Comparison of ENCODE assay signal across 9 mouse cellular contexts in genomic region chr4:32288036-32288860, GRCm38 (mm10). TPM values are rescaled to one million over a fixed set of nuclear protein-coding genes. Genes with fewer than 3 reads are reported as not detected.
A peak's percentile ranks its signal among the peaks of the same experiment; 100 is the strongest.
DNase-seq lines count a peak whose midpoint lies in the region; ATAC-seq and TF ChIP-seq lines count a peak whose summit lies in the region.
"Had no signal": no experiment of that assay in that cellular context is flagged by ENCODE, and none has a peak within 500 bp of the region (broad histone marks: within the 10 kb centered on the region; RNA-seq: fewer than 3 reads in every experiment).

No protein-coding gene starts in this region.

- DNase-seq in urinary bladder, adult 18-20 months (ENCODE audit: low spot score in 2 of 2), result peak; percentile 8 to 31
- DNase-seq in urinary bladder, postnatal 10 days (ENCODE audit: low spot score), result no peak
- DNase-seq in cerebellum, postnatal 36 days, result peak; percentile 24 to 49
- DNase-seq in right cerebral cortex, postnatal 25 days, result no peak
- DNase-seq in layer of hippocampus, adult 2 months (ENCODE audit: low spot score in 2 of 2), result no peak

- H3K27me3 ChIP-seq in heart, embryonic 16.5 days (ENCODE audit: control insufficient read depth, insufficient read depth, low read length), result no peaks in the 10 kb centered on the region
- no peaks in the 10 kb centered on the region for H3K27me3 ChIP-seq in limb, embryonic 13.5 days
- H3K27me3 ChIP-seq in stomach, embryonic 16.5 days (ENCODE audit: control insufficient read depth, insufficient read depth, low read length), result no peaks in the 10 kb centered on the region
- H3K27me3 ChIP-seq: neural tube, embryonic 12.5 days had no signal

- H3K9me3 ChIP-seq in heart, embryonic 16.5 days (replicated peaks; ENCODE audit: control insufficient read depth, low read length), result no peaks in the 10 kb centered on the region
- H3K9me3 ChIP-seq in limb, embryonic 13.5 days, result no peaks in the 10 kb centered on the region
- no peaks in the 10 kb centered on the region for H3K9me3 ChIP-seq in stomach, embryonic 16.5 days (replicated peaks; ENCODE audit: control insufficient read depth, low read length)
- H3K9me3 ChIP-seq: neural tube, embryonic 12.5 days had no signal

- no peak for TF ChIP-seq CTCF in layer of hippocampus, adult 2 months (conservative IDR thresholded peaks at IDR 0.05)

- H3K4me2 ChIP-seq in heart, embryonic 16.5 days (ENCODE audit: low read depth, low read length), result peak overlapping the region; percentile 55
- no peak overlapping the region; the same call in 1 of the 2 replicates for H3K4me2 ChIP-seq in limb, embryonic 13.5 days (replicated peaks)
- peak overlapping the region; percentile 24; the same call in 1 of the 2 replicates for H3K4me2 ChIP-seq in stomach, embryonic 16.5 days (ENCODE audit: low read depth, low read length)
- H3K4me2 ChIP-seq: neural tube, embryonic 12.5 days had no signal

- H3K4me1 ChIP-seq in heart, embryonic 16.5 days (ENCODE audit: control insufficient read depth, insufficient read depth, low read length), result peaks cover 36% of the 10 kb centered on the region
- H3K4me1 ChIP-seq in limb, embryonic 13.5 days, result peaks cover 61% of the 10 kb centered on the region
- H3K4me1 ChIP-seq in stomach, embryonic 16.5 days (ENCODE audit: control insufficient read depth, insufficient read depth, low read length), result peaks cover 32% of the 10 kb centered on the region

- no peaks in the 10 kb centered on the region for H3K36me3 ChIP-seq in heart, embryonic 16.5 days (ENCODE audit: control insufficient read depth, insufficient read depth)
- no peaks in the 10 kb centered on the region for H3K36me3 ChIP-seq in limb, embryonic 13.5 days
- no peaks in the 10 kb centered on the region for H3K36me3 ChIP-seq in stomach, embryonic 16.5 days (ENCODE audit: control insufficient read depth, insufficient read depth, low read length)
- H3K36me3 ChIP-seq: neural tube, embryonic 12.5 days had no signal

- WGBS in heart, embryonic 16.5 days, result 16% methylated on average over 11 of the region's 11 CpGs
- WGBS in limb, embryonic 13.5 days, result 47% methylated on average over 11 of the region's 11 CpGs
- WGBS in stomach, embryonic 16.5 days, result 22% methylated on average over 11 of the region's 11 CpGs

- H3K4me3 ChIP-seq in heart, embryonic 16.5 days (ENCODE audit: low read length), result peak overlapping the region; percentile 24
- H3K4me3 ChIP-seq in limb, embryonic 13.5 days, result no peak overlapping the region
- no peak overlapping the region for H3K4me3 ChIP-seq in stomach, embryonic 16.5 days (replicated peaks; ENCODE audit: low read length)
- no peak overlapping the region for H3K4me3 ChIP-seq in layer of hippocampus, adult 2 months
- H3K4me3 ChIP-seq: neural tube, embryonic 12.5 days had no signal

- peak overlapping the region; percentile 1; the same call in 1 of the 2 replicates for H3K9ac ChIP-seq in heart, embryonic 16.5 days (ENCODE audit: low read length)
- no peak overlapping the region for H3K9ac ChIP-seq in limb, embryonic 13.5 days
- H3K9ac ChIP-seq in stomach, embryonic 16.5 days (ENCODE audit: low read length), result no peak overlapping the region
- H3K9ac ChIP-seq: neural tube, embryonic 12.5 days had no signal

- H3K27ac ChIP-seq in heart, embryonic 16.5 days (ENCODE audit: low read length), result peak overlapping the region; percentile 47
- H3K27ac ChIP-seq in limb, embryonic 13.5 days, result no peak overlapping the region
- H3K27ac ChIP-seq in stomach, embryonic 16.5 days (ENCODE audit: low read length), result peak overlapping the region; percentile 16
- H3K27ac ChIP-seq in layer of hippocampus, adult 2 months, result no peak overlapping the region; the same call in 1 of the 2 replicates
- H3K27ac ChIP-seq: neural tube, embryonic 12.5 days had no signal

- 0 out of 2 replicates have a peak, but pooled peaks have one; percentile 46 for ATAC-seq in heart, embryonic 16.5 days (replicated peaks; ENCODE audit: extremely low read depth, insufficient read depth, low FRiP score)
- ATAC-seq in limb, embryonic 13.5 days (ENCODE audit: low FRiP score, low read depth), result peak; percentile 29; the same call in 1 of the 2 replicates
- ATAC-seq in stomach, embryonic 16.5 days (ENCODE audit: insufficient read depth, low FRiP score), result peak; percentile 44; the same call in 1 of the 2 replicates

RNA-seq across cellular contexts. Expression of gene Bach2, which starts 49.6 kb away (rescaled TPM):
- polyA plus RNA-seq in heart, embryonic 16.5 days (2015; fragmentation: Nextera tagmentation; extraction: Ambion mirVana), result 4.8 and 5.0 TPM in 2 replicates
- polyA plus RNA-seq in limb, embryonic 13.5 days (2015; fragmentation: Nextera tagmentation; extraction: Ambion mirVana), result 9.2 and 12.2 TPM in 2 replicates
- 3.5 and 3.9 TPM in 2 replicates for polyA plus RNA-seq in stomach, embryonic 16.5 days (2015; fragmentation: Nextera tagmentation; extraction: Ambion mirVana)
- 10 to 100 TPM; 11.1 to 15.6 TPM for total RNA-seq in layer of hippocampus, adult 2 months (2021)

Comparison
In these comparisons a context has a peak if more than half of its experiments do, and no peak if none do; other contexts are left out.
1. DNase-seq: peak in urinary bladder, adult 18-20 months (2 of 2) and cerebellum, postnatal 36 days (2 of 2); none in urinary bladder, postnatal 10 days (single experiment), right cerebral cortex, postnatal 25 days (single experiment) and layer of hippocampus, adult 2 months (0 of 2).
2. H3K27ac ChIP-seq: peak in heart, embryonic 16.5 days (single experiment) and stomach, embryonic 16.5 days (single experiment); none in limb, embryonic 13.5 days (single experiment) and layer of hippocampus, adult 2 months (single experiment).
3. Peak in every context shown above with its lines, with median percentiles within 50 percentile points of each other: ATAC-seq.